Mouse (Mus musculus) embryonic fibroblast, embryonic 13.5 days (primary cell): ENCODE measurements around the gene Set.

Experiments
- CTCF ChIP-seq: IDR thresholded peaks from 2 replicates; pipeline ENCODE4 v1.5.1; 2011; ENCODE audit warnings: mild to moderate bottlenecking, control low read depth, low read length, moderate library complexity, borderline replicate concordance; ENCODE audit not compliant: insufficient read depth
- POLR2A ChIP-seq: IDR thresholded peaks from 2 replicates; pipeline ENCODE4 v1.6.1; 2011; ENCODE audit warnings: low read depth, mild to moderate bottlenecking, control low read depth, low read length, moderate library complexity

DNA sequence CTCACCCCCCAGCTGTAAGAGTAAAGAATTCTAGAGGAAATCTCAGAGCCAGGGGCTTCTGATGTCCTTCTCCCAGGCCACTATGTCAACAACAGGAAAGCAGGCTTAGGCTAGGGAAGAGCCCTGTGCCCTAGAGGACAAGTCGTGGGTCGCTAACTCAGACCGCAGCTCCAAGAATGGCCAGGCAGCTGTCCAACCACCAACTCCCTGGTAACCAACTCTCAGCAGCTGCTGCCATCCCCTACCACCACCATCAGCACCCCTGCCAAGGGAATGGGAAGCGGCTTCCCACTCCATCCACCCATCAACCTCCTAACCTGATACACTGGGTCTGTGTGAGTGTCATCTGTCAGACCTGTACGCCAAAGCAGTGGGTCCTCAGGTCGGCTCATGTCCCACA is 24.2 kb upstream of the Set start:
- no peak for TF ChIP-seq CTCF
- no peak for TF ChIP-seq POLR2A
